Mouse (Mus musculus): ENCODE measurements around the gene Eng. TPM values are rescaled to one million over a fixed set of nuclear protein-coding genes. Genes with fewer than 3 reads are reported as not detected.
A peak's percentile ranks its signal among the peaks of the same experiment; 100 is the strongest.

The Eng gene
- polyA plus RNA-seq, 1 experiment, result 228 TPM

DNA sequence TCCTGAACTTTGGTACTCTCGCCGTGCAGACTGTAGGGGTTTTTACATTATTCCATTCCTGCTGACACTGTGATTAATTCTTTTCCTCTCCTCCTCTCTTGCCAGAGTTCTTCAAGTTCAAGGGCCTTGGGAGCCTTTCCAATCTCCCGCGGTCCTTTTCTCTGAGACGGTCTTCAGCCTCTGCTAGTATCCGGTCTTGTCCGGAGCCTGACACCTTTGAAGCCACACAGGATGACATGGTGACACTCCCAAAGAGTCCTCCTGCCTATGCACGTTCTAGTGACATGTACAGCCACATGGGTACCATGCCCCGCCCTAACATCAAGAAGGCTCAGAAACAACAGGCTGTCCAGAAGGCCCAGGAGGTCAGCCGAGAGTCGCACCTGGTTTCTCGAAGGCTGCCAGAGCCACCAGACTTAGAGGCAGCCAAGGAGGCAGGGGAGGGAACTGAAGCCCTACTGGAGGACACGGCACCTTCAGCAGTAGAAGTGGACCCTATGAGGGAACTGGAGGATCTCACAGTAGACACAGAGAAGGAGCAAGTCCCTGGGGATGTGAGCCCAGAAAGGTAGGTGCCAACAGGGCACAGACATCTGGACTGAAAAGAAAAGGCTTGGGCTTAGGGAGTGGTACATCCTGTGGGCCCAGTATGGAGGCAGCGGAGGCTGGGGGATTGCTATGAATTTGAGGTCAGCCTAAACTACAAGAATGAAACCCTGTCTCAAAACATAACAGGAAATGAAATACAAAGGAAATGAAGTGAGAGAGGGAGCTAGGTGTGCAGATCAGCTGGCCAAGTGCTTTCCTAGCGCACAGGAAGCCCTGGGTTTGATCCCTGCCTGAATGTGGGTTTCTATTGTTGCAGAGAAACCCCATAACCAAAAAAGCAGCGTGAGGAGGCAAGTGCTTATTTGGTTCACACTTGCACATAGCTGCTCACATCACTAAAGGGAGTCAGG lies 78.7 kb downstream of the Eng start:
- Histone ChIP-seq H3K4me3 (ENCODE audit: insufficient read depth, low read depth, low read length) (no peak overlapping the region), H3K4me1 (ENCODE audit: control insufficient read depth, insufficient read depth, low read length) (peaks cover 3% of the 10 kb centered on the region; the same call in 1 of the 2 replicates), H3K27ac (ENCODE audit: insufficient read depth, low read depth, low read length) (no peak overlapping the region), H3K36me3 (ENCODE audit: control insufficient read depth, insufficient read depth, low read length) (no peaks in the 10 kb centered on the region), H3K27me3 (replicated peaks; ENCODE audit: control insufficient read depth, insufficient read depth, low read length) (no peaks in the 10 kb centered on the region)
- TF ChIP-seq CTCF (conservative IDR thresholded peaks at IDR 0.05; ENCODE audit: insufficient read depth, insufficient read length, low read depth, low read length), result no peak
- WGBS, result 50% methylated on average over 16 of the region's 16 CpGs
- DNase-seq, result peak; percentile 70

DNA sequence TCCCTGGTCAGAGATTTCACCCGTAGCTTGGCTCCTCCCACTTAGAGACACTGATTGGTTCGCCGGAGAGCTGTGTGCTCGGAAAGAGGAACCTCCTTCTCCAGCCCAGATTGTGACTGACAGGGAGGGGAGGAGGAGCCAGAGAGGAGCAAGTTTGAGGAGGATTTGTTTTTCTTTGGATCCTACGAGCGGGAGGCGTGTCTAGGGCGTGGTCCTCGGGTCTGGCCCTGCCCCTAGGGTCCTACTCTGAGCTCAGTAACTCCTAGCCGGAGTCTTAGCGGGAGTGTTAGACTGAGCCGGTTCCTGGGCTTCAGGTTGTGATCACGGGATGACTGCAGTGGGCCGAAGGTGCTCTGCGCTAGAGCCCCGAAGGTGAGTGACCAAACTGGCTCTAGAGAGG lies 81.0 kb downstream of the Eng start:
- peak; percentile 99 for DNase-seq
- peak; percentile 92 for TF ChIP-seq POLR2A (IDR thresholded peaks at IDR 0.05; ENCODE audit: low read depth, low read length)
- no peak for TF ChIP-seq CTCF (conservative IDR thresholded peaks at IDR 0.05; ENCODE audit: insufficient read depth, insufficient read length, low read depth, low read length)
- H3K4me1 ChIP-seq (ENCODE audit: control insufficient read depth, insufficient read depth, low read length), result peaks cover 3% of the 10 kb centered on the region; the same call in 1 of the 2 replicates
- H3K27ac ChIP-seq (ENCODE audit: insufficient read depth, low read depth, low read length), result no peak overlapping the region
- H3K36me3 ChIP-seq (ENCODE audit: control insufficient read depth, insufficient read depth, low read length), result no peaks in the 10 kb centered on the region
- H3K27me3 ChIP-seq (replicated peaks; ENCODE audit: control insufficient read depth, insufficient read depth, low read length), result no peaks in the 10 kb centered on the region
- H3K4me3 ChIP-seq (ENCODE audit: insufficient read depth, low read depth, low read length), result peak overlapping the region; percentile 66
- WGBS, result 1% methylated on average over 16 of the region's 16 CpGs

DNA sequence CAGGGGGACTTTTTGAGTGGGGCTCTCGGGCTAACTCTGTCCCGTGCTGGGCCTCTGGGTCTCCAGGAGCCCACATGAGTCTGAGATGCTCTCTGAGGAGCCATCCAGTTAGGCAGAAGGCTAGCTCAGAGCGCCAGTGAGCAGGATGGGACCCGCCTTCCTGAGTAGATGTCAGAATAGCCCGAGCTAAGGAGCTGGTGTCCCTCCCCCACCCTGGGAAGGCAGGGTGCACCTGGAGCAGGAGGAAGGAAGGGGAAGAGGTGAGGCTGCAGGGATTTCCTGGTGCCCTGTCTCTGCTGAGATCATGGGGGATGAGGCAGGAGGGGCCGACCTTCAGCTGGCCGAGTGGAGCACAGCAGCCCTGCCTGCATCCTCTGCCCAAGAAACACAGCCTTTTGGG lies 82.1 kb downstream of the Eng start:
- Histone ChIP-seq H3K27me3 (replicated peaks; ENCODE audit: control insufficient read depth, insufficient read depth, low read length) (no peaks in the 10 kb centered on the region), H3K27ac (ENCODE audit: insufficient read depth, low read depth, low read length) (peak overlapping the region; percentile 56; the same call in 1 of the 2 replicates), H3K4me1 (ENCODE audit: control insufficient read depth, insufficient read depth, low read length) (peaks cover 3% of the 10 kb centered on the region; the same call in 1 of the 2 replicates), H3K4me3 (ENCODE audit: insufficient read depth, low read depth, low read length) (peak overlapping the region; percentile 66), H3K36me3 (ENCODE audit: control insufficient read depth, insufficient read depth, low read length) (no peaks in the 10 kb centered on the region)
- TF ChIP-seq CTCF (conservative IDR thresholded peaks at IDR 0.05; ENCODE audit: insufficient read depth, insufficient read length, low read depth, low read length), result no peak
- TF ChIP-seq POLR2A (IDR thresholded peaks at IDR 0.05; ENCODE audit: low read depth, low read length), result no peak
- whole genome bisulfite sequencing, result 64% methylated on average over 7 of the region's 7 CpGs
- peak; percentile 87 for DNase-seq

DNA sequence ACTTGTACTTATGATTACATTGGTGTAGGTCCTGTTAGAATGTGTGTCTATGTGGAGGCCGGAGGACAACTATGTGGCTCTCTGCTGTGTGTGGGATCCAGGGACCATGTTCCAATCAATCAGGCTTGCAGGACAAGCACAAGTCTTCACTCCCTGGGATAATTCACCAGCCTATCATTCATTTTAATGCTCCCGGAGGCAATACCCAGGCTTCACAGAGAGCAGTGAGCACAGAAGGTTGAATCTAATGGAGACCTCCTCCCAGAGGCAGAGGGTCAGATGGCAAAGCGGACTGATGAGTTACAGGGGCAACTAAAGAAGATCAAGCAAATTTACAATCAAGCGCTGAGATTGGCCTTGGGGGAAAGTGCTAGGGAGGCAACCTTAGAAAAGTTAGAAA lies 83.2 kb downstream of the Eng start:
- H3K4me3 ChIP-seq (ENCODE audit: insufficient read depth, low read depth, low read length), result peak overlapping the region; percentile 9; the same call in 1 of the 2 replicates
- H3K27ac ChIP-seq (ENCODE audit: insufficient read depth, low read depth, low read length), result no peak overlapping the region
- no peak for DNase-seq
- WGBS, result 73% methylated on average over 4 of the region's 4 CpGs
- peaks cover 3% of the 10 kb centered on the region; the same call in 1 of the 2 replicates for H3K4me1 ChIP-seq (ENCODE audit: control insufficient read depth, insufficient read depth, low read length)
- no peaks in the 10 kb centered on the region for H3K36me3 ChIP-seq (ENCODE audit: control insufficient read depth, insufficient read depth, low read length)
- H3K27me3 ChIP-seq (replicated peaks; ENCODE audit: control insufficient read depth, insufficient read depth, low read length), result no peaks in the 10 kb centered on the region
- no peak for TF ChIP-seq CTCF (conservative IDR thresholded peaks at IDR 0.05; ENCODE audit: insufficient read depth, insufficient read length, low read depth, low read length)
- no peak for TF ChIP-seq POLR2A (IDR thresholded peaks at IDR 0.05; ENCODE audit: low read depth, low read length)

DNA sequence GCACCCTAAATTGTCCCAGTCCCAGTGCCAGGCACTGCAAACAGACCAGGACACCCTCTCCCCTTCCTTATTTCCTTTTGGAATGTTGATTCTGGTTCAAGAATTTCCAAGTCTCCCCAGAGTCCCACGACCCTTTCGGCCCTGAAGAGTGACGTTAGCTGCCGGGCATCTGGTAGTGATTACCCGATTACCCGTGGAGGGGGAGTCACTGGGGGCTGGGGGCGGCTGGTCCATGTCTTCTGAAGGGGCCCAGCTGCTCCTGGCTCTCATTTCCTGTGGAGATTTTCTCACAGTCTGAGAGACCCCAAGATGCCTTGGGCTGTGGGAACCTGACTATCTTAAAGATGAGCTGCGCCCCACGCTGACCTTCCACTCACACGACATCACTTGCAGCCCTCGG lies 84.5 kb downstream of the Eng start:
- peak overlapping the region; percentile 60; the same call in 1 of the 2 replicates for H3K27ac ChIP-seq (ENCODE audit: insufficient read depth, low read depth, low read length)
- no peaks in the 10 kb centered on the region; the same call in 1 of the 2 replicates for H3K4me1 ChIP-seq (ENCODE audit: control insufficient read depth, insufficient read depth, low read length)
- H3K4me3 ChIP-seq (ENCODE audit: insufficient read depth, low read depth, low read length), result peak overlapping the region; percentile 20; the same call in 1 of the 2 replicates
- DNase-seq, result no peak
- 37% methylated on average over 11 of the region's 11 CpGs for WGBS
- no peaks in the 10 kb centered on the region for H3K27me3 ChIP-seq (replicated peaks; ENCODE audit: control insufficient read depth, insufficient read depth, low read length)
- TF ChIP-seq POLR2A (IDR thresholded peaks at IDR 0.05; ENCODE audit: low read depth, low read length) (no peak), CTCF (conservative IDR thresholded peaks at IDR 0.05; ENCODE audit: insufficient read depth, insufficient read length, low read depth, low read length) (no peak)
- no peaks in the 10 kb centered on the region for H3K36me3 ChIP-seq (ENCODE audit: control insufficient read depth, insufficient read depth, low read length)

DNA sequence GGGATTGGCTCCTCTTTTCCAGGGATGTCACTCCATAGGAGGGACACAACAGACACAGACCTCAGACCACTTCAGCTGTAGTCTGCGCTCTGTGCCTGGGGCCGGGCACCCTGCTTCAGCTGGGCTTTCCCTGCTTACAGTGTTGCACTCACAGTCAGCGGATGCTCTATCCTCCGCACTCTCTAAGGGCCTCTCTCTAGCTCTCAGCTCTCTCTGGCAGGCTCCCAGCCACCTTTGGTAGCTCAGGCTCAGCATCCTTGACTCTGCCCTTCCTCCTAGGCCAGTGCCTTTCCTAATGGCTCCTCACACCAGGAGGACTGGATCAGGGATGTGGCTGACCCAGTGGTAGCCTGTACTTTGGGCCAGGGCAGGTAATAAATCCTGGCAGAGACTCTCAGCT lies 85.5 kb downstream of the Eng start:
- Histone ChIP-seq H3K27me3 (replicated peaks; ENCODE audit: control insufficient read depth, insufficient read depth, low read length) (no peaks in the 10 kb centered on the region), H3K36me3 (ENCODE audit: control insufficient read depth, insufficient read depth, low read length) (no peaks in the 10 kb centered on the region), H3K4me1 (ENCODE audit: control insufficient read depth, insufficient read depth, low read length) (no peaks in the 10 kb centered on the region; the same call in 1 of the 2 replicates), H3K4me3 (ENCODE audit: insufficient read depth, low read depth, low read length) (0 out of 2 replicates have a peak overlapping the region, but pooled peaks have one; percentile 4), H3K27ac (ENCODE audit: insufficient read depth, low read depth, low read length) (peak overlapping the region; percentile 59)
- WGBS, result 83% methylated on average over 4 of the region's 4 CpGs
- DNase-seq, result peak; percentile 45
- TF ChIP-seq CTCF (conservative IDR thresholded peaks at IDR 0.05; ENCODE audit: insufficient read depth, insufficient read length, low read depth, low read length) (no peak), POLR2A (IDR thresholded peaks at IDR 0.05; ENCODE audit: low read depth, low read length) (no peak)

Other genes starting within 250 kb of the Eng start
- gene Naif1, start 196.1 kb upstream of the Eng start, polyA plus RNA-seq (2012; rRNA removed), result 4.8 and 5.2 TPM in 2 replicates
- gene Slc25a25, start 195.2 kb upstream of the Eng start, polyA plus RNA-seq (2012; rRNA removed), result 25.3 and 30.6 TPM in 2 replicates
- 39.0 and 40.2 TPM in 2 replicates for gene Fam102a, start 111.3 kb upstream of the Eng start, polyA plus RNA-seq (2012; rRNA removed)
- gene Dpm2, start 75.7 kb upstream of the Eng start, polyA plus RNA-seq (2012; rRNA removed), result 120 and 138 TPM in 2 replicates
- gene Pip5kl1, start 71.8 kb upstream of the Eng start, polyA plus RNA-seq (2012; rRNA removed), result 0.14 TPM in 1 of 2 replicates, not detected in the other
- gene 9430097D07Rik, start 70.9 kb upstream of the Eng start, polyA plus RNA-seq (2012; rRNA removed), result not detected in 2 replicates
- 7.0 and 7.2 TPM in 2 replicates for gene St6galnac4, start 59.5 kb upstream of the Eng start, polyA plus RNA-seq (2012; rRNA removed)
- gene St6galnac6, start 46.9 kb upstream of the Eng start, polyA plus RNA-seq (2012; rRNA removed), result 21.1 and 23.6 TPM in 2 replicates
- gene Ak1, start 24.8 kb upstream of the Eng start, polyA plus RNA-seq (2012; rRNA removed), result 31.6 and 47.4 TPM in 2 replicates
- 147 and 174 TPM in 2 replicates for gene Fpgs, start 57.5 kb downstream of the Eng start, polyA plus RNA-seq (2012; rRNA removed)
- 88.3 and 89.2 TPM in 2 replicates for gene Cdk9, start 66.5 kb downstream of the Eng start, polyA plus RNA-seq (2012; rRNA removed)
- gene Sh2d3c, start 74.5 kb downstream of the Eng start, polyA plus RNA-seq (2012; rRNA removed), result 28.4 and 30.4 TPM in 2 replicates
- not detected in 2 replicates for gene 6330409D20Rik, start 94.4 kb downstream of the Eng start, polyA plus RNA-seq (2012; rRNA removed)
- gene Tor2a, start 110.6 kb downstream of the Eng start, polyA plus RNA-seq (2012; rRNA removed), result 72.5 and 93.3 TPM in 2 replicates
- gene Ttc16, start 129.0 kb downstream of the Eng start, polyA plus RNA-seq (2012; rRNA removed), result 1.1 TPM in 2 replicates
- gene Ptrh1, start 129.2 kb downstream of the Eng start, polyA plus RNA-seq (2012; rRNA removed), result 8.0 and 11.8 TPM in 2 replicates
- gene Cfap157, start 137.8 kb downstream of the Eng start, polyA plus RNA-seq (2012; rRNA removed), result 0.12 TPM in 1 of 2 replicates, not detected in the other
- gene Stxbp1, start 200.7 kb downstream of the Eng start, polyA plus RNA-seq (2012; rRNA removed), result 10.2 and 13.2 TPM in 2 replicates
- 32.3 and 33.4 TPM in 2 replicates for gene Fam129b, start 229.5 kb downstream of the Eng start, polyA plus RNA-seq (2012; rRNA removed)

Data from kidney, adult 2 months (tissue).